In the genomic region with DNA sequence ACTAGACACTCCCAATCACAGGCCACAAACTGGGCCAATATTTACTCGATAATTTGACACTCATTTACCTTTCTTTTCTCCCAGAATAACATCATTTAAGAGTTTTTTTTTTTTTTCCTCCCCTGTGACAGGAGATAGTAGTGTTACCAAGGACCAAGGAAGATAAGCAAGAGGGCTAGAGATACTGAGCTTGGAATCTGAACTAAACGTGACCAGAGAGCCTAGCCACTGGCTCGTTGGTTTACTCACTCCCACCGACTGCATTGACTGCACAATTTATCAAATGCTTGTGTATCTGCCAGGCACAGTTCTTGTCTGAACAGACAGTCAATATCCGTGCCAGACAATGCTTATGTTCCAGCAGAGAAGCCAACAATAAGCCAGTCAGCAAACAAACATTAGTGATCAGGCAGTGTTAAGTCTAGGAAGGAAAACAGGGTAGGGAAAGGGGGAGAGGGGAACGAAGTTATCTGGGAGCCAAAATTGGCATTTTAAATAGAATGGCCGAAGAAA, we compare ENCODE assay signal across 18 mouse cellular contexts.
DNase-seq lines count a peak whose midpoint lies in the region; ATAC-seq lines count a peak whose summit lies in the region.
"Had no signal": no experiment of that assay in that cellular context is flagged by ENCODE, and none has a peak within 500 bp of the region (broad histone marks: within the 10 kb centered on the region; RNA-seq: fewer than 3 reads in every experiment).

No protein-coding gene starts in this region.

- DNase-seq in heart, embryonic 10.5 days (ENCODE audit: low spot score): no peak
- no peak for DNase-seq in hindbrain, embryonic 10.5 days (ENCODE audit: low spot score)
- DNase-seq in frontal cortex, postnatal 14 days (ENCODE audit: low spot score in 2 of 2): no peak
- DNase-seq: adrenal gland, postnatal 14 days; B cell, adult 2 months; cerebellum, adult 18-20 months; gastrocnemius, postnatal 14 days; kidney, postnatal 4 days; liver, postnatal 0 days; retina, postnatal 1 day; thymus, adult 2 months had no signal

- H3K4me3 ChIP-seq in heart, embryonic 10.5 days: no peak overlapping the region
- no peak overlapping the region for H3K4me3 ChIP-seq in heart, embryonic 12.5 days
- H3K4me3 ChIP-seq in hindbrain, embryonic 15.5 days: no peak overlapping the region
- H3K4me3 ChIP-seq in hindbrain, embryonic 10.5 days: no peak overlapping the region
- H3K4me3 ChIP-seq in neural tube, embryonic 13.5 days: no peak overlapping the region
- no peak overlapping the region for H3K4me3 ChIP-seq in neural tube, embryonic 15.5 days (replicated peaks)
- H3K4me3 ChIP-seq: erythroblast, embryonic 14.5 days; midbrain, embryonic 12.5 days; myocyte had no signal

- no peak overlapping the region for H3K9ac ChIP-seq in heart, embryonic 12.5 days
- no peak overlapping the region for H3K9ac ChIP-seq in hindbrain, embryonic 15.5 days
- no peak overlapping the region for H3K9ac ChIP-seq in neural tube, embryonic 13.5 days
- no peak overlapping the region for H3K9ac ChIP-seq in neural tube, embryonic 15.5 days (replicated peaks)
- H3K9ac ChIP-seq: liver, postnatal 0 days; midbrain, embryonic 12.5 days had no signal

- H3K4me2 ChIP-seq in heart, embryonic 12.5 days: no peak overlapping the region
- H3K4me2 ChIP-seq in hindbrain, embryonic 15.5 days: no peak overlapping the region
- H3K4me2 ChIP-seq in neural tube, embryonic 13.5 days: no peak overlapping the region
- no peak overlapping the region for H3K4me2 ChIP-seq in neural tube, embryonic 15.5 days
- H3K4me2 ChIP-seq: midbrain, embryonic 12.5 days had no signal

- ATAC-seq in heart, embryonic 12.5 days (ENCODE audit: insufficient number of reproducible peaks, low FRiP score): no peak
- ATAC-seq in hindbrain, embryonic 15.5 days (ENCODE audit: low FRiP score, low read depth): 0 out of 2 replicates have a peak, but pooled peaks have one; percentile 38
- ATAC-seq in neural tube, embryonic 13.5 days (ENCODE audit: low read depth): no peak
- ATAC-seq in neural tube, embryonic 15.5 days (ENCODE audit: low FRiP score): no peak
- ATAC-seq: liver, postnatal 0 days had no signal

- no peaks in the 10 kb centered on the region for H3K36me3 ChIP-seq in heart, embryonic 10.5 days
- no peaks in the 10 kb centered on the region for H3K36me3 ChIP-seq in heart, embryonic 12.5 days
- H3K36me3 ChIP-seq in hindbrain, embryonic 15.5 days: no peaks in the 10 kb centered on the region
- no peaks in the 10 kb centered on the region for H3K36me3 ChIP-seq in hindbrain, embryonic 10.5 days
- no peaks in the 10 kb centered on the region for H3K36me3 ChIP-seq in neural tube, embryonic 13.5 days
- H3K36me3 ChIP-seq in neural tube, embryonic 15.5 days: no peaks in the 10 kb centered on the region
- H3K36me3 ChIP-seq: midbrain, embryonic 12.5 days had no signal

- H3K27me3 ChIP-seq in heart, embryonic 10.5 days (ENCODE audit: insufficient read depth, poor library complexity, severe bottlenecking): no peaks in the 10 kb centered on the region
- no peaks in the 10 kb centered on the region for H3K27me3 ChIP-seq in heart, embryonic 12.5 days (replicated peaks)
- no peaks in the 10 kb centered on the region for H3K27me3 ChIP-seq in hindbrain, embryonic 15.5 days
- H3K27me3 ChIP-seq in hindbrain, embryonic 10.5 days (ENCODE audit: insufficient read depth, poor library complexity, severe bottlenecking): no peaks in the 10 kb centered on the region
- H3K27me3 ChIP-seq in neural tube, embryonic 13.5 days: no peaks in the 10 kb centered on the region
- no peaks in the 10 kb centered on the region for H3K27me3 ChIP-seq in neural tube, embryonic 15.5 days (replicated peaks)
- H3K27me3 ChIP-seq: midbrain, embryonic 12.5 days had no signal

- peaks cover 28% of the 10 kb centered on the region for H3K4me1 ChIP-seq in heart, embryonic 10.5 days
- peaks cover 27% of the 10 kb centered on the region for H3K4me1 ChIP-seq in heart, embryonic 12.5 days (replicated peaks)
- 0 out of 2 replicates have a peak, but pooled peaks cover 5% of the 10 kb centered on the region for H3K4me1 ChIP-seq in hindbrain, embryonic 15.5 days (replicated peaks)
- peaks cover 23% of the 10 kb centered on the region for H3K4me1 ChIP-seq in hindbrain, embryonic 10.5 days (replicated peaks)
- peaks cover 29% of the 10 kb centered on the region for H3K4me1 ChIP-seq in neural tube, embryonic 13.5 days (replicated peaks)
- 0 out of 2 replicates have a peak, but pooled peaks cover 4% of the 10 kb centered on the region for H3K4me1 ChIP-seq in neural tube, embryonic 15.5 days

- 12% methylated on average over 7 of the region's 7 CpGs for WGBS in heart, embryonic 10.5 days
- 13% methylated on average over 7 of the region's 7 CpGs for WGBS in heart, embryonic 12.5 days
- 38% methylated on average over 7 of the region's 7 CpGs for WGBS in hindbrain, embryonic 15.5 days
- WGBS in hindbrain, embryonic 10.5 days: 75% methylated on average over 7 of the region's 7 CpGs
- WGBS in neural tube, embryonic 13.5 days: 43% methylated on average over 7 of the region's 7 CpGs
- WGBS in neural tube, embryonic 15.5 days: 36% methylated on average over 7 of the region's 7 CpGs

- peak overlapping the region; percentile 56; the same call in 1 of the 2 replicates for H3K27ac ChIP-seq in heart, embryonic 10.5 days
- H3K27ac ChIP-seq in heart, embryonic 12.5 days (ENCODE audit: poor library complexity, severe bottlenecking): no peak overlapping the region
- no peak overlapping the region for H3K27ac ChIP-seq in hindbrain, embryonic 15.5 days (replicated peaks)
- H3K27ac ChIP-seq in hindbrain, embryonic 10.5 days: no peak overlapping the region
- H3K27ac ChIP-seq in neural tube, embryonic 13.5 days (replicated peaks): 0 out of 2 replicates have a peak overlapping the region, but pooled peaks have one; percentile 15
- no peak overlapping the region for H3K27ac ChIP-seq in neural tube, embryonic 15.5 days (replicated peaks)
- H3K27ac ChIP-seq: midbrain, embryonic 12.5 days had no signal

- H3K9me3 ChIP-seq in heart, embryonic 10.5 days: no peaks in the 10 kb centered on the region
- no peaks in the 10 kb centered on the region for H3K9me3 ChIP-seq in heart, embryonic 12.5 days (replicated peaks)
- H3K9me3 ChIP-seq in hindbrain, embryonic 15.5 days: no peaks in the 10 kb centered on the region
- no peaks in the 10 kb centered on the region for H3K9me3 ChIP-seq in hindbrain, embryonic 10.5 days
- no peaks in the 10 kb centered on the region for H3K9me3 ChIP-seq in neural tube, embryonic 13.5 days
- H3K9me3 ChIP-seq in neural tube, embryonic 15.5 days (replicated peaks): no peaks in the 10 kb centered on the region
- H3K9me3 ChIP-seq: midbrain, embryonic 12.5 days had no signal

Comparison
In these comparisons a context has a peak if more than half of its experiments do, and no peak if none do; other contexts are left out.
1. H3K27ac ChIP-seq: peak in heart, embryonic 10.5 days (single experiment) and neural tube, embryonic 13.5 days (single experiment); none in heart, embryonic 12.5 days (single experiment), hindbrain, embryonic 15.5 days (single experiment), hindbrain, embryonic 10.5 days (single experiment) and neural tube, embryonic 15.5 days (single experiment).